ENCODE assay signal across 8 mouse cellular contexts in genomic region chr8:82774482-82774881, GRCm38 (mm10). TPM values are rescaled to one million over a fixed set of nuclear protein-coding genes. Genes with fewer than 3 reads are reported as not detected.
DNase-seq lines count a peak whose midpoint lies in the region; ATAC-seq and TF ChIP-seq lines count a peak whose summit lies in the region.

No protein-coding gene starts in this region.

- H3K27me3 ChIP-seq in heart, embryonic 11.5 days (ENCODE audit: control insufficient read depth, insufficient read depth, low read length), result no peaks in the 10 kb centered on the region
- no peaks in the 10 kb centered on the region for H3K27me3 ChIP-seq in E14TG2a.4 (ENCODE audit: insufficient read depth, low read length)
- no peaks in the 10 kb centered on the region for H3K27me3 ChIP-seq in forebrain, embryonic 12.5 days
- H3K27me3 ChIP-seq in limb, embryonic 13.5 days, result no peaks in the 10 kb centered on the region
- no peaks in the 10 kb centered on the region for H3K27me3 ChIP-seq in splenic B cell, adult 2 months (ENCODE audit: control insufficient read depth, insufficient read depth, low read length, poor library complexity, severe bottlenecking)

- H3K9ac ChIP-seq in heart, embryonic 11.5 days (ENCODE audit: low read depth, low read length), result peak overlapping the region; percentile 95
- peak overlapping the region; percentile 90 for H3K9ac ChIP-seq in forebrain, embryonic 12.5 days
- peak overlapping the region; percentile 92 for H3K9ac ChIP-seq in limb, embryonic 13.5 days

- H3K4me1 ChIP-seq in heart, embryonic 11.5 days (ENCODE audit: control insufficient read depth, insufficient read depth, low read length), result peaks cover 4% of the 10 kb centered on the region; the same call in 1 of the 2 replicates
- peaks cover 41% of the 10 kb centered on the region for H3K4me1 ChIP-seq in E14TG2a.4 (replicated peaks; ENCODE audit: low read depth, low read length)
- H3K4me1 ChIP-seq in forebrain, embryonic 12.5 days, result peaks cover 20% of the 10 kb centered on the region
- H3K4me1 ChIP-seq in limb, embryonic 13.5 days, result peaks cover 14% of the 10 kb centered on the region

- peak overlapping the region; percentile 66; the same call in 1 of the 2 replicates for H3K27ac ChIP-seq in heart, embryonic 11.5 days (ENCODE audit: low read depth, low read length)
- peak overlapping the region; percentile 66; the same call in 1 of the 2 replicates for H3K27ac ChIP-seq in forebrain, embryonic 12.5 days
- H3K27ac ChIP-seq in limb, embryonic 13.5 days, result 0 out of 2 replicates have a peak overlapping the region, but pooled peaks have one; percentile 44

- WGBS in heart, embryonic 11.5 days (ENCODE audit: insufficient replicate concordance), result 56% methylated on average over 6 of the region's 6 CpGs
- 59% methylated on average over 6 of the region's 6 CpGs for WGBS in forebrain, embryonic 12.5 days
- WGBS in limb, embryonic 13.5 days, result 56% methylated on average over 6 of the region's 6 CpGs

- TF ChIP-seq CTCF in E14TG2a.4 (conservative IDR thresholded peaks at IDR 0.05; ENCODE audit: low read length), result no peak

- ATAC-seq in heart, embryonic 11.5 days (replicated peaks; ENCODE audit: insufficient number of reproducible peaks, low FRiP score, low TSS enrichment), result no peak
- ATAC-seq in forebrain, embryonic 12.5 days (ENCODE audit: low FRiP score), result peak; percentile 44; the same call in 1 of the 2 replicates
- peak; percentile 55; the same call in 1 of the 2 replicates for ATAC-seq in limb, embryonic 13.5 days (ENCODE audit: low FRiP score, low read depth)

- no peak for DNase-seq in heart, adult 18-20 months
- peak; percentile 36 for DNase-seq in splenic B cell, adult 2 months (ENCODE audit: low read depth, low spot score)
- no peak for DNase-seq in urinary bladder, postnatal 10 days (ENCODE audit: low spot score)
- DNase-seq in urinary bladder, adult 2 months (ENCODE audit: low spot score), result no peak

- H3K4me3 ChIP-seq in heart, embryonic 11.5 days (ENCODE audit: low read depth, low read length), result peak overlapping the region; percentile 90
- peak overlapping the region; percentile 97 for H3K4me3 ChIP-seq in E14TG2a.4 (replicated peaks; ENCODE audit: low read length)
- H3K4me3 ChIP-seq in forebrain, embryonic 12.5 days (replicated peaks), result peak overlapping the region; percentile 87
- peak overlapping the region; percentile 92 for H3K4me3 ChIP-seq in limb, embryonic 13.5 days

- H3K4me2 ChIP-seq in heart, embryonic 11.5 days, result peak overlapping the region; percentile 89
- H3K4me2 ChIP-seq in forebrain, embryonic 12.5 days, result peak overlapping the region; percentile 73
- H3K4me2 ChIP-seq in limb, embryonic 13.5 days (replicated peaks), result peak overlapping the region; percentile 89

- peaks cover 7% of the 10 kb centered on the region; the same call in 1 of the 2 replicates for H3K36me3 ChIP-seq in heart, embryonic 11.5 days (ENCODE audit: control insufficient read depth, insufficient read depth, low read length)
- peaks cover 33% of the 10 kb centered on the region for H3K36me3 ChIP-seq in E14TG2a.4 (ENCODE audit: insufficient read depth, low read length)
- H3K36me3 ChIP-seq in forebrain, embryonic 12.5 days (replicated peaks), result peaks cover 23% of the 10 kb centered on the region
- H3K36me3 ChIP-seq in limb, embryonic 13.5 days, result peaks cover 28% of the 10 kb centered on the region
- peaks cover 11% of the 10 kb centered on the region; the same call in 1 of the 2 replicates for H3K36me3 ChIP-seq in splenic B cell, adult 2 months (ENCODE audit: control insufficient read depth, insufficient read depth, low read length, poor library complexity, severe bottlenecking)

- no peaks in the 10 kb centered on the region for H3K9me3 ChIP-seq in heart, embryonic 11.5 days (replicated peaks; ENCODE audit: control insufficient read depth, low read length)
- H3K9me3 ChIP-seq in E14TG2a.4 (ENCODE audit: low read length), result no peaks in the 10 kb centered on the region
- no peaks in the 10 kb centered on the region for H3K9me3 ChIP-seq in forebrain, embryonic 12.5 days
- H3K9me3 ChIP-seq in limb, embryonic 13.5 days, result no peaks in the 10 kb centered on the region

RNA-seq across cellular contexts. Expression of gene Zfp330, which starts 0.5 kb away (rescaled TPM):
- 49.8 and 53.4 TPM in 2 replicates for polyA plus RNA-seq in heart, embryonic 11.5 days (2014; fragmentation: Nextera tagmentation; extraction: Ambion mirVana)
- 10 to 100 TPM; 18.9 to 21.2 TPM for total RNA-seq in heart, adult 18-20 months (2021)
- 74.7 and 79.7 TPM in 2 replicates for polyA plus RNA-seq in forebrain, embryonic 12.5 days (2016; fragmentation: Nextera tagmentation; extraction: Ambion mirVana)
- 74.0 and 85.4 TPM in 2 replicates for polyA plus RNA-seq in limb, embryonic 13.5 days (2015; fragmentation: Nextera tagmentation; extraction: Ambion mirVana)
- 36.1 and 43.2 TPM in 2 replicates for polyA plus RNA-seq in urinary bladder, adult 2 months (2012; rRNA removed)
